Comparison of ENCODE assay signal across 8 mouse cellular contexts in genomic region chr17:81193230-81193871, GRCm38 (mm10).
DNase-seq lines count a peak whose midpoint lies in the region; ATAC-seq and TF ChIP-seq lines count a peak whose summit lies in the region.

No protein-coding gene starts in this region.

- no peak overlapping the region for H3K4me2 ChIP-seq in liver, embryonic 11.5 days
- H3K4me2 ChIP-seq in forebrain, embryonic 16.5 days (ENCODE audit: low read length), result no peak overlapping the region
- H3K4me2 ChIP-seq in kidney, postnatal 0 days (ENCODE audit: low read length), result no peak overlapping the region
- H3K4me2 ChIP-seq in limb, embryonic 13.5 days (replicated peaks), result peak overlapping the region; percentile 42

- H3K79me2 ChIP-seq in liver, adult 2 months (ENCODE audit: control insufficient read depth, insufficient read depth, low read length), result no peaks in the 10 kb centered on the region

- no peak for TF ChIP-seq POLR2A in liver, adult 2 months (IDR thresholded peaks at IDR 0.05; ENCODE audit: extremely low read depth, insufficient read depth, low read length)
- TF ChIP-seq POLR2A in cerebellum, adult 2 months (IDR thresholded peaks at IDR 0.05; ENCODE audit: borderline replicate concordance, insufficient read depth, low read length), result no peak

- H3K9me3 ChIP-seq in liver, embryonic 11.5 days (ENCODE audit: control insufficient read depth, low read length), result no peaks in the 10 kb centered on the region
- H3K9me3 ChIP-seq in forebrain, embryonic 16.5 days (ENCODE audit: control insufficient read depth, low read length), result no peaks in the 10 kb centered on the region
- no peaks in the 10 kb centered on the region for H3K9me3 ChIP-seq in kidney, postnatal 0 days (replicated peaks; ENCODE audit: low read length)
- no peaks in the 10 kb centered on the region for H3K9me3 ChIP-seq in limb, embryonic 13.5 days

- H3K4me1 ChIP-seq in liver, adult 2 months (ENCODE audit: control insufficient read depth, insufficient read depth, low read length), result no peaks in the 10 kb centered on the region
- no peaks in the 10 kb centered on the region for H3K4me1 ChIP-seq in liver, embryonic 11.5 days (replicated peaks; ENCODE audit: control insufficient read depth, insufficient read depth, low read length)
- H3K4me1 ChIP-seq in cerebellum, adult 2 months (ENCODE audit: control insufficient read depth, insufficient read depth, low read length), result no peaks in the 10 kb centered on the region
- H3K4me1 ChIP-seq in forebrain, embryonic 16.5 days (replicated peaks; ENCODE audit: control insufficient read depth, insufficient read depth, low read length), result no peaks in the 10 kb centered on the region
- no peaks in the 10 kb centered on the region for H3K4me1 ChIP-seq in kidney, postnatal 0 days (replicated peaks; ENCODE audit: insufficient read depth, low read length)
- H3K4me1 ChIP-seq in limb, embryonic 13.5 days, result peaks cover 6% of the 10 kb centered on the region; the same call in 1 of the 2 replicates

- 50% methylated on average over 8 of the region's 8 CpGs for WGBS in liver, adult 2 months
- 38% methylated on average over 8 of the region's 8 CpGs for whole genome bisulfite sequencing in liver, embryonic 11.5 days
- 44% methylated on average over 8 of the region's 8 CpGs for WGBS in cerebellum, adult 2 months
- WGBS in forebrain, embryonic 16.5 days, result 42% methylated on average over 8 of the region's 8 CpGs
- 42% methylated on average over 8 of the region's 8 CpGs for WGBS in kidney, postnatal 0 days
- WGBS in limb, embryonic 13.5 days, result 37% methylated on average over 8 of the region's 8 CpGs

- DNase-seq in liver, adult 2 months (ENCODE audit: extremely low read depth, low read depth, low spot score), result peak; percentile 25
- DNase-seq in liver, embryonic 11.5 days (ENCODE audit: low spot score), result no peak
- DNase-seq in cerebellum, adult 2 months, result peak; percentile 51 to 71
- peak; percentile 92 for DNase-seq in kidney, postnatal 0 days (ENCODE audit: low spot score)
- DNase-seq in neural tube, embryonic 10.5 days (ENCODE audit: extremely low spot score, low spot score), result peak; percentile 67
- DNase-seq in thymus, postnatal 14 days, result peak; percentile 9

- H3K36me3 ChIP-seq in liver, adult 2 months (ENCODE audit: control insufficient read depth, insufficient read depth, low read length), result no peaks in the 10 kb centered on the region
- H3K36me3 ChIP-seq in liver, embryonic 11.5 days (ENCODE audit: control insufficient read depth, insufficient read depth, low read length), result no peaks in the 10 kb centered on the region
- H3K36me3 ChIP-seq in forebrain, embryonic 16.5 days (ENCODE audit: control insufficient read depth, insufficient read depth), result no peaks in the 10 kb centered on the region
- no peaks in the 10 kb centered on the region for H3K36me3 ChIP-seq in kidney, postnatal 0 days (ENCODE audit: insufficient read depth, low read length)
- no peaks in the 10 kb centered on the region for H3K36me3 ChIP-seq in limb, embryonic 13.5 days

- ATAC-seq in liver, embryonic 11.5 days (replicated peaks; ENCODE audit: low FRiP score), result no peak
- ATAC-seq in forebrain, embryonic 16.5 days, result peak; percentile 70
- ATAC-seq in kidney, postnatal 0 days (replicated peaks; ENCODE audit: low FRiP score, low read depth), result no peak
- peak; percentile 67 for ATAC-seq in limb, embryonic 13.5 days (ENCODE audit: low FRiP score, low read depth)

- TF ChIP-seq CTCF in liver, adult 2 months (IDR thresholded peaks at IDR 0.05; ENCODE audit: low read depth, low read length), result peak; percentile 36
- TF ChIP-seq CTCF in cerebellum, adult 2 months (IDR thresholded peaks at IDR 0.05; ENCODE audit: borderline replicate concordance, insufficient read depth, low read depth, low read length), result peak; percentile 51; the same call in 1 of the 2 replicates
- TF ChIP-seq CTCF in kidney, postnatal 0 days (IDR thresholded peaks at IDR 0.05; ENCODE audit: low read depth), result peak; percentile 77

- H3K27me3 ChIP-seq in liver, adult 2 months (ENCODE audit: control insufficient read depth, insufficient read depth, low read length), result no peaks in the 10 kb centered on the region
- no peaks in the 10 kb centered on the region for H3K27me3 ChIP-seq in liver, embryonic 11.5 days (replicated peaks; ENCODE audit: control insufficient read depth, insufficient read depth, low read length)
- H3K27me3 ChIP-seq in cerebellum, adult 2 months (ENCODE audit: control insufficient read depth, insufficient read depth, low read length), result no peaks in the 10 kb centered on the region
- no peaks in the 10 kb centered on the region for H3K27me3 ChIP-seq in forebrain, embryonic 16.5 days (replicated peaks; ENCODE audit: control insufficient read depth, insufficient read depth, low read length)
- H3K27me3 ChIP-seq in kidney, postnatal 0 days (ENCODE audit: insufficient read depth, low read length), result no peaks in the 10 kb centered on the region
- H3K27me3 ChIP-seq in limb, embryonic 13.5 days, result no peaks in the 10 kb centered on the region

- no peak overlapping the region for H3K4me3 ChIP-seq in liver, adult 2 months (ENCODE audit: insufficient read depth, low read depth, low read length)
- H3K4me3 ChIP-seq in liver, embryonic 11.5 days (ENCODE audit: low read depth, low read length), result no peak overlapping the region
- H3K4me3 ChIP-seq in cerebellum, adult 2 months (replicated peaks; ENCODE audit: insufficient read depth, low read depth, low read length), result no peak overlapping the region
- no peak overlapping the region for H3K4me3 ChIP-seq in forebrain, embryonic 16.5 days (replicated peaks; ENCODE audit: low read length)
- H3K4me3 ChIP-seq in kidney, postnatal 0 days (replicated peaks; ENCODE audit: low read depth, low read length), result no peak overlapping the region
- no peak overlapping the region for H3K4me3 ChIP-seq in limb, embryonic 13.5 days

- no peak overlapping the region for H3K27ac ChIP-seq in liver, adult 2 months (replicated peaks; ENCODE audit: insufficient read depth, low read depth, low read length)
- H3K27ac ChIP-seq in liver, embryonic 11.5 days (ENCODE audit: low read depth, low read length), result no peak overlapping the region
- H3K27ac ChIP-seq in cerebellum, adult 2 months (ENCODE audit: insufficient read depth, low read length), result no peak overlapping the region
- H3K27ac ChIP-seq in forebrain, embryonic 16.5 days (ENCODE audit: low read length), result no peak overlapping the region
- no peak overlapping the region for H3K27ac ChIP-seq in kidney, postnatal 0 days
- no peak overlapping the region for H3K27ac ChIP-seq in limb, embryonic 13.5 days

- no peak overlapping the region for H3K9ac ChIP-seq in liver, adult 2 months (ENCODE audit: low read depth, low read length)
- no peak overlapping the region for H3K9ac ChIP-seq in liver, embryonic 11.5 days (ENCODE audit: low read depth, low read length)
- H3K9ac ChIP-seq in forebrain, embryonic 16.5 days (replicated peaks; ENCODE audit: low read depth, low read length), result no peak overlapping the region
- H3K9ac ChIP-seq in kidney, postnatal 0 days (ENCODE audit: low read depth, low read length), result no peak overlapping the region
- H3K9ac ChIP-seq in limb, embryonic 13.5 days, result no peak overlapping the region

Comparison
In these comparisons a context has a peak if more than half of its experiments do, and no peak if none do; other contexts are left out.
1. ATAC-seq: peak in forebrain, embryonic 16.5 days (single experiment) and limb, embryonic 13.5 days (single experiment); none in liver, embryonic 11.5 days (single experiment) and kidney, postnatal 0 days (single experiment).
2. Peak in every context shown above with its lines, with median percentiles within 50 percentile points of each other: CTCF ChIP-seq.